Mouse (Mus musculus) brown adipose tissue, adult 24 weeks (tissue): ENCODE data around the gene Strip1. TPM values are rescaled to one million over a fixed set of nuclear protein-coding genes. Genes with fewer than 3 reads are reported as not detected.

Source experiments
- polyA plus RNA-seq: library from polyadenylated mRNA; stranded (reverse); fragments of >200 nt; gene quantifications from 2 replicates; pipeline ENCODE4 v1.2.4, GENCODE M21; 2012; ENCODE audit not compliant: missing spikeins, insufficient read depth, insufficient read length

The Strip1 gene
- polyA plus RNA-seq, 1 experiment, result 21.9 TPM

Other genes with a start within 250 kb of the Strip1 start
- gene Kcnc4, start 172.1 kb downstream of the Strip1 start, polyA plus RNA-seq, result 0.48 and 0.50 TPM in 2 replicates
- gene Slc6a17, start 113.7 kb downstream of the Strip1 start, polyA plus RNA-seq, result 1.0 TPM in 1 of 2 replicates, not detected in the other
- not detected in 2 replicates for gene Ubl4b, start 76.6 kb downstream of the Strip1 start, polyA plus RNA-seq
- not detected in 2 replicates for gene Alx3, start 36.7 kb downstream of the Strip1 start, polyA plus RNA-seq
- gene Gm10961, start 372 bp downstream of the Strip1 start, polyA plus RNA-seq, result not detected in 2 replicates
- 510 and 528 TPM in 2 replicates for gene Ahcyl1, start 64.9 kb upstream of the Strip1 start, polyA plus RNA-seq
- 5.6 and 14.8 TPM in 2 replicates for gene Csf1, start 128.8 kb upstream of the Strip1 start, polyA plus RNA-seq
- gene Eps8l3, start 245.5 kb upstream of the Strip1 start, polyA plus RNA-seq, result not detected in 2 replicates